Mouse (Mus musculus) heart, adult 11 months (tissue): ENCODE measurements at regions not wholly inside any gene's neighbourhood (a gene's known extent, or its start where the extent isn't known, plus 50 kb on each side); places are given as distances from the start of the nearest gene placed in this dataset.

Experiments
- DNase-seq: peaks from one replicate; pipeline ENCODE4 v3.0.0; 2022

- DNase-seq: no peak
Observed at GRCm38 (mm10) chr2:12825902-12826301, 97.9 kb upstream of the Pter start.

- no peak for DNase-seq
Observed at GRCm38 (mm10) chr2:12833579-12833978, 90.3 kb upstream of the Pter start.

DNA sequence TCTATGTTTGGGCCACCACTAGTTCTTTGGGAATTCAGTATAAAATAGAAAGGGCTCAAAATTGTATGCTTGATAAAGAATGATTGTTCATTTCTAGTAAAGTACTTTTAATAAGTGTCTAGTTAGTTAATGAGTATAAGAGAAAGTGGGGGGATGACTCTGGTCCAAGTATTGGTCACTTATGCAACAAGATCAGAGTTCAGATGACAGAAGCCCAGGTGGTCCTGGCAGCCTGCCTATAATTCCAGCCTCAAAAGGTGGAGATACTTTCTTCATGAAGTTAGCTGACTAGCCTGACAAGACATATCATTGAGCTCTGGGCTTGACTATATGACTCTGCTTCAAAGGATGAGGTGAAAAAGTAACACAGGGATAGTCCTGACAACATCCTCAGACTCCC is 57.3 kb upstream of the Pter start:
- DNase-seq: no peak

GRCm38 (mm10) chr2:12868772-12869171 is 55.1 kb upstream of the Pter start:
- DNase-seq: no peak
